Mouse (Mus musculus) lung, adult 2 months (tissue): Measurements from ENCODE around the gene Itga7. TPM values are rescaled to one million over a fixed set of nuclear protein-coding genes. Genes with fewer than 3 reads are reported as not detected.

Experiments used
- DNase-seq: peaks from one replicate; pipeline ENCODE4 v3.0.0; 2022
- H3K4me1 ChIP-seq: fragments of 200-500 bp; 2 replicates; pipeline ENCODE4 v1.6.1; 2011; ENCODE audit warnings: low read length; ENCODE audit not compliant: control insufficient read depth, insufficient read depth
- H3K4me3 ChIP-seq: fragments of 200-500 bp; replicated peaks from 2 replicates; pipeline ENCODE3; 2011; ENCODE audit warnings: low read depth, mild to moderate bottlenecking, control low read depth, low read length; ENCODE audit errors: extremely low read depth
- CTCF ChIP-seq: fragments of 200-500 bp; IDR thresholded peaks from 2 replicates; pipeline ENCODE4 v1.5.1; 2011; ENCODE audit warnings: mild to moderate bottlenecking, low read length, control low read depth; ENCODE audit not compliant: insufficient read depth
- POLR2A ChIP-seq: fragments of 200-500 bp; IDR thresholded peaks from 2 replicates; pipeline ENCODE4 v1.6.1; 2011; ENCODE audit warnings: low read depth, mild to moderate bottlenecking, control low read depth, low read length, borderline replicate concordance; ENCODE audit errors: extremely low read depth
- WGBS: fragments of 180-500 bp; shearing (Covaris S2); methylation state at CpG from one replicate; pipeline ENCODE4 v1.1.7; 2018; 5-methylcytosine and 5-hydroxymethylcytosine counted together
- polyA plus RNA-seq: library from polyadenylated mRNA; depleted of rRNA; stranded (reverse); fragments of >200 nt; gene quantifications from 2 replicates; pipeline ENCODE4 v1.2.3, GENCODE M21; 2012

The Itga7 gene
- polyA plus RNA-seq, 1 experiment: 37.6 TPM

DNA sequence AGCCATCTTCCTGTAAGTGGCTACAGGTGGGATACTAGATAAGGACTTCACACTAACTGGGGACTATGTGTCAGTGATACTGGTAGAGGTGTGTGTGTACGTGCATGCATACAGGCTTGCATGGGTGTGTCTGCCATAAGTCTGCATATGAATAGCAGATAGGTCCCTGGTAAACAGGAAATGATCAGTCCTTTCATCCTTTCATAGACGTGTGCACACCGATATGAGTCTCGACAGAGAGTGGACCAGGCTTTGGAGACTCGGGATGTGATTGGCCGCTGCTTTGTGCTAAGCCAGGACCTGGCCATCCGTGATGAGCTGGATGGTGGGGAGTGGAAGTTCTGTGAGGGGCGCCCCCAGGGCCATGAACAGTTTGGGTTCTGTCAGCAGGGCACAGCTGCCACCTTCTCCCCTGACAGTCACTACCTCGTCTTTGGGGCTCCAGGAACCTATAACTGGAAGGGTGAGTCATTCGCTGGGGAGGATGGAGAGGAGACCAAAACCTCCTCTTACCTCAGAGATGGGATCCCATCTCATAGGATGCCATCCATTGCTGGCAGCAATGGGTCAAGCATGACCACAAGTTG is 7.0 kb downstream of the Itga7 start:
- DNase-seq: no peak
- WGBS: 68% methylated on average over 10 of the region's 10 CpGs

DNA sequence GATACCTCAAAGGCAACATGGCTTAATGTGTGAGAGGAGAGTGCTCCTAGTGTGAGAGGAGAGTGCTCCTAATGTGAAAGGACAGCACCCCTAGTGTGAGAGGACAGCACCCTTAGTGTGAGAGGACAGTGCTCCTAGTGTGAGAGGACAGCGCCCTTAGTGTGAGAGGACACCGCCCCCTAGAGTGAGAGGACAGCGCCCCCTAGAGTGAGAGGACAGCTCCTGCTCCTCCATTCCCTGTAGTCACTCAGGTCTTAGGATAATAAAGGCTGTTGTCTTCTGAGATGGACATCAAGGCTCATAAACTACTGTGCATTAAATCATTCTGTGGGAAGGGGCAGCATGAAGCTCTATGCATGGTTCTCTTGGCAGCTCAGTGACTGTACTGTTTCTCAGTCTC is 12.1 kb downstream of the Itga7 start:
- WGBS: 21% methylated on average over 3 of the region's 3 CpGs
- peak; percentile 49 for DNase-seq
- Histone ChIP-seq H3K4me1 (no peaks in the 10 kb centered on the region), H3K4me3 (no peak overlapping the region)
- TF ChIP-seq CTCF (peak; percentile 68), POLR2A (no peak)

More for the DNA sequence above, 7.0 kb downstream of the Itga7 start:
- Histone ChIP-seq H3K4me3 (no peak overlapping the region), H3K4me1 (peaks cover 4% of the 10 kb centered on the region; the same call in 1 of the 2 replicates)
- no peak for TF ChIP-seq CTCF
- TF ChIP-seq POLR2A: no peak

DNA sequence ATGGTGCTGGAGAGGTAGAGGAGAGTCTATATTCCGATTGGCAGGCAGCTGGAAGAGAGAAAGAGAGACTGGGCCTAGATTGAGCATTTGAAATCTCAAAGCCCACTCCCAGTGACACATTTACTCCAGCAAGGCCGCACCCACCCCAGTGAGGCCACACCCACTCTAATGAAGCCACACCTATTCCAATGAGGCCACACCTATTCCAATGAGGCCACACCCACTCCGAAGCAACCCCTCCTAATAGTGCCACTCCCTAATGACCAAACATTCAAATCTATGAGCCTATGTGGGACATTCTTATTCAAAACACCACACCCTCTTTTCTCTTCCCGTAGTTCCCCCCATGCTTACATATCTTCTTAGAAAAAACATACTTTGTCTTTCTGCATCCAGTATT is 13.9 kb downstream of the Itga7 start:
- H3K4me1 ChIP-seq: no peaks in the 10 kb centered on the region
- H3K4me3 ChIP-seq: no peak overlapping the region
- WGBS: 86% methylated on average over 4 of the region's 4 CpGs
- TF ChIP-seq CTCF (no peak), POLR2A (no peak)
- DNase-seq: no peak

DNA sequence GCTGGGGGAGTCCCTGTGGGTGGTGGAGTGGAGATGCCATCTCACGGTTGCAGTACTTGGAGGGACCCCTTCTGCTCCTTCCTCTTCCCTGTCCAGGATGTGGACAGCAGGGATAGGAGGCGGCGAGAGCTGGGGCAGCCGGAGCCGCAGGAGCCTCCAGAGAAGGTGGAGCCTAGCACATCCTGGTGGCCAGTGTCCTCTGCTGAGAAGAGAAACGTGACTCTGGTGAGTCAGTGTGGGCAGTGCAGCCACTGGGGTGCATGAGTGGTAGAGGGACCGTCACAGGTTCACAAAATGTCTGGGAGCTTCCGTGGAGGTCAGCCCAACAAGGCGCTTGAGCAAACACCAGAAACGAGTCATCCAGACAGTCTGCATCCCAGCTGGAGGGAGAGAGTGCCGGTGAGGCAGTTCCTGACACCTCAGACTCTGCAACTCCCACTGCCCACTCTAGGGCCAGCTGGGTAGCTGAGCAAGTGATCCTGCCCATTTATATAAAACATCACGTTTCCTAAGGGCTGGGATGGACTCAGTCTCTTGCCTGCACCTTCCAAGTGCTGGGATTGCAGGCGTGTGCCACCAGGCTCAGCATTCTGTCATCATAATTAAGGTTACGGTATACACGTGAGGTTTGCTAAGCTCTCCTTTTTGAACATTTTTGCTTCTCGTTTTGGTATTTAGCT is 16.7 kb downstream of the Itga7 start:
- TF ChIP-seq CTCF: no peak
- no peak for TF ChIP-seq POLR2A
- Histone ChIP-seq H3K4me3 (no peak overlapping the region), H3K4me1 (no peaks in the 10 kb centered on the region)
- DNase-seq: no peak
- WGBS: 56% methylated on average over 16 of the region's 16 CpGs

DNA sequence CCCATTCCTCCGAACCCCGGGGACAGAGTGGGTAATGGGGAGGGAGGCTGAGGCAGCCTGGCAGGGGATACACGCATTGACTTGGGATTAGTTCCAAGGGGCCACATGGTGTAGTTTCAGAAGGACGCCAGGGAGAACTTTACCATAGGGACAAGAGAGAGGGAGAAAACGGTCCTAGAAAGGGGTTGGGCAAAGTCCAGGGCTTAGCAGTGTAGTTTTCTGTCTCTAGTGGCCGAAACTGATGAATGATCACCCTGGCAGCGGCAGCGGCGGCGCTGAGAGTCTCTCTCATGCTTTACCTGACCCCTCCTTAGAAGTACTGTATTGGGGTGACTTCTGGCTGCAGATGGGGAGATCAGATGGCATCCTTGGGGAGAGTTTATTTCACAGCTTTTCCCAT is 24.7 kb downstream of the Itga7 start:
- no peak for TF ChIP-seq POLR2A
- TF ChIP-seq CTCF: no peak
- DNase-seq: no peak
- Histone ChIP-seq H3K4me3 (no peak overlapping the region), H3K4me1 (no peaks in the 10 kb centered on the region)
- 80% methylated on average over 10 of the region's 10 CpGs for WGBS

DNA sequence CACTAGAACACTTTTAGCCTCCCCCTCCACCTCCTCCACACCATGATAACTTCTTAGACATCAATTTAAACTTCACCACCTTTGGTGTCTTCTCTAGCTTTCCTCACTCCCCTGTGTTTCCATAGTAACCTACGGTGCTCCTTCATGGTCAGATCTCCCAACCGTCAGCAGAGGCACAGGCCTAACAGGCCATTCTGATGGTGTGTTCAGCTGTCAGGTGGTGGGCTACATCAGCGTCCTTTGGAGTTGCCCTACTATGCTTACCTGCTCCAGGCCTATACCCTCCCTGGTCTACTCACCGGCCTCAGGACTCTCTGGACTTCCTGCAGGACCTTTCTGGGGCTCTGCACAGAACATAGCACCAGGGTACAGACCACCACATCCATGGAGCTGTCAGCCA is 26.5 kb downstream of the Itga7 start:
- WGBS: 78% methylated on average over 4 of the region's 4 CpGs
- Histone ChIP-seq H3K4me1 (no peaks in the 10 kb centered on the region), H3K4me3 (no peak overlapping the region)
- DNase-seq: no peak
- TF ChIP-seq CTCF: no peak

DNA sequence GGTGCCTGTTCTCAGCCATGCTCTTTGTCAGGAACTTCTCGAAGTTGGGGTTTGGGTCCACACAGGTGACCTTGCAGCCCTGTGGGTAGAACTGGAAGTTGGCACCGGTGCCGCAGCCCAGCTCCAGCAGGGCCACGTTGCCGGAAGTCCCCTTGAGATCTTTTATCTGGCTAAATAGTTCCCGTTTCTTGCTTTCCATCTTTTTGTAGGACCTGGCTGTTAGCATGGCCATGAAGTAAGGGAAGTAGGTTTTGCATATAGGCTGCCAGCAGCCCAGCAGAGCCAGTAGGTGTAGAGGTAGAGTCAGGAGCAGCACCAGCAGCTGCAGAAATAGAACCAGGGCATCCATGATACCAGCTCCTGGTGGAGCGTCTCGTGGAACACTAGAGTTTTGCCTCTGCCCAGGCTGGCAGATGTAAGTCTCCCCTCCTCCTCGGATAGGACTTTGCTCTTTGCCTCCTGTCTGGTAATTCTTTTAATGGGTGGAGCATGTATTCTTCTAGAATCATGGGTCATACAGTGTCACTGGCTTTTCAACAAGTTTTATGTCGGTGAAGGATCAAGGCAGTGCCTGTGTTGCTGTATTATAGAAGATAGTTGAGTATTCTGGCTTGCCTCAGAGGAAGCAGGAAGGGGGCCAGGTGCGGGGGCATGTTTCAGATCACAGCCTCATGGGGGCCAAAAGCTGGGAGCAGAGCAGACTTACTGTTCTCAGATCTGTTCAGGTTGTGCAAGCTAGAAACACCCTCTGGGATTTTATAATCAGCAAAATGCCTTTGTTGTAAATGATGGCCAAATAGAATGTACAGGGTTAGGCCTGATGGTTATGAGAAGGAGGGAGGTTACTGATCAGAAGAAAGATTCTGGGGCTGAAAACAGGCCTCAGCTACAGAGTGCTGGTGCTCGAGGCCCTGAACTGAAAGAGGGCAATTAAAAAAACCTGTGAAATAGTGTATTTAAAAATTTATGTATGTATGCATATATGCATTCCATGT is 27.3 kb downstream of the Itga7 start, which contains the start of gene Mettl7b:
TSS of gene Mettl7b (minus strand) at position 399 of the 995 bp plus-strand sequence.
- H3K4me1 ChIP-seq: no peaks in the 10 kb centered on the region
- H3K4me3 ChIP-seq: no peak within 1 kb of the TSS
- no peak for DNase-seq
- TF ChIP-seq CTCF (no peak), POLR2A (no peak)
- 73% methylated on average over 12 of the region's 12 CpGs for WGBS

DNA sequence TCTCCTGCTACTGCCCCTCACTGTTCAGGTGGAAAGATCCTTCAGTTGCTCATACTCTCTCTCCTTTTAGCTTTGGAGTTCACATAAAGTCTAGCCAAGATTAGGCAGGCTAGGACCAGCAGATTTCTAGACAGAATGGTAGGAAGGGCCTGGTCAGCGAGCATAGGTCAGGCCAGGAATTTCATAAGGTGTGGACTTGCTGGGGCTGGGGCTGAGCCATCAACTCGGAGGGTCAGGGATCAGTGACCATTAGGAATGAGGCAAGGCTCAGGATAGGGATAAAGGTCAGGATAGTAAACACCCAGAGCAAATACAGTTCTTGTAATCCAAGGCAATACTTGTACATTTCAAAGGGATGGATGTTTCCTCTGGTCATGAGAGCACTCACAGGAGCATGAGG is 31.3 kb downstream of the Itga7 start:
- 63% methylated on average over 2 of the region's 2 CpGs for WGBS

DNA sequence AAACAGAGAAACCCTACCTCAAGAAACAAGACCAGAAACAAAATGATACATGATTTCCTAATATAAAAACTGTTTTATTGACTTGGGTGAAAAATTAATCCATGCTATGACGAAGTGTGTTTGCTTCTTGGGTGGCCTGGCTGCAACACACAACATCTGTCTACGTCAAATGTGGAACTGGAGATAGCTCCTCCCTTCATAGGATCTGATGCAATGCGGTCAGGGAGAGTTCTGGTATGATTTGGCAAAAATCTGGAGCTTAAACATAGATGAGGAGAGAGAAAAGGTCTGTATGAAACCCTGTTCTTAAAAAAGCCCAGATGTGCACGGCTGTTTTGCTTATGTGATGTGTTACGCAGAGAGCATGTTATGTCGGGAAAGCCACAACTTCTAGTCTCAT is 32.3 kb downstream of the Itga7 start:
- peaks cover 3% of the 10 kb centered on the region; the same call in 1 of the 2 replicates for H3K4me1 ChIP-seq
- no peak overlapping the region for H3K4me3 ChIP-seq
- no peak for TF ChIP-seq POLR2A
- TF ChIP-seq CTCF: no peak
- 64% methylated on average over 6 of the region's 6 CpGs for WGBS
- no peak for DNase-seq

More for the DNA sequence above, 31.3 kb downstream of the Itga7 start:
- Histone ChIP-seq H3K4me1 (peaks cover 3% of the 10 kb centered on the region; the same call in 1 of the 2 replicates), H3K4me3 (no peak overlapping the region)
- DNase-seq: no peak
- TF ChIP-seq POLR2A (no peak), CTCF (no peak)

DNA sequence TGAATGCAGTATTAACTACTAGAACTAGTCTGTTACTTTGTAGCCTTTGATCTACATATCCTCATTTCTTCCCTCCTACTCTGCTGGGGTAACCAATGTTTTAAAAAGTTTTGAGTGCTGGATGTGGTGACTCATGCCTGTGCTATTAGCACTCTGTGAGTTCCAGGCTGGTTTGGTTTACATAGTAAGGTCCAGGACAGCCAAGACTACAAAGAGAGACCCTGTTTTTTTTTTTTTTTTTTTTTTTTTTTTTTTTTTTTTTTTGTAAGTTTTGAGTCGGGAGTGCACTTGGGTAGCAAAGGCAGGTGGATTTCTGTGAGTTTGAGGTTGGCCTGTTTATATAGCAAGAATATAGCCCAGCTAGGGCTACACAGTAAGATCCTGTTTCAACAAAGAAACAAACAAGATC is 34.7 kb downstream of the Itga7 start:
- WGBS: 5% methylated on average over 1 of the region's 1 CpGs
- Histone ChIP-seq H3K4me1 (peaks cover 3% of the 10 kb centered on the region; the same call in 1 of the 2 replicates), H3K4me3 (no peak overlapping the region)
- no peak for TF ChIP-seq POLR2A
- no peak for TF ChIP-seq CTCF
- DNase-seq: no peak
